Mouse (Mus musculus) thymus, adult 2 months (tissue): Measurements from ENCODE around the gene Capn1.

Experiments
- CTCF ChIP-seq: fragments of 200-500 bp; IDR thresholded peaks from 2 replicates; pipeline ENCODE4 v1.5.1; 2012; ENCODE audit warnings: mild to moderate bottlenecking, control low read depth, low read length, moderate library complexity, borderline replicate concordance; ENCODE audit not compliant: control insufficient read depth, poor library complexity, insufficient read depth; ENCODE audit errors: extremely low read depth
- POLR2A ChIP-seq: fragments of 200-500 bp; IDR thresholded peaks from 2 replicates; pipeline ENCODE4 v1.6.1; 2012; ENCODE audit warnings: mild to moderate bottlenecking, low read length, control low read depth, moderate library complexity; ENCODE audit not compliant: control insufficient read depth, poor library complexity, insufficient read depth; ENCODE audit errors: extremely low read depth

GRCm38 (mm10) chr19:5951631-5952030 is 64.1 kb downstream of the Capn1 start:
- TF ChIP-seq CTCF (no peak), POLR2A (no peak)
